Mouse (Mus musculus) liver, postnatal 0 days (tissue): ENCODE data around the gene Srarp.

Experiments used
- CTCF ChIP-seq: sonication (generic); IDR thresholded peaks from 2 replicates; pipeline ENCODE4 v1.5.1; 2016; ENCODE audit warnings: antibody characterized with exemption, low read depth
- EP300 ChIP-seq: IDR thresholded peaks from 2 replicates; pipeline ENCODE4 v1.6.1; 2016; ENCODE audit warnings: antibody characterized with exemption, low read depth, mild to moderate bottlenecking

DNA sequence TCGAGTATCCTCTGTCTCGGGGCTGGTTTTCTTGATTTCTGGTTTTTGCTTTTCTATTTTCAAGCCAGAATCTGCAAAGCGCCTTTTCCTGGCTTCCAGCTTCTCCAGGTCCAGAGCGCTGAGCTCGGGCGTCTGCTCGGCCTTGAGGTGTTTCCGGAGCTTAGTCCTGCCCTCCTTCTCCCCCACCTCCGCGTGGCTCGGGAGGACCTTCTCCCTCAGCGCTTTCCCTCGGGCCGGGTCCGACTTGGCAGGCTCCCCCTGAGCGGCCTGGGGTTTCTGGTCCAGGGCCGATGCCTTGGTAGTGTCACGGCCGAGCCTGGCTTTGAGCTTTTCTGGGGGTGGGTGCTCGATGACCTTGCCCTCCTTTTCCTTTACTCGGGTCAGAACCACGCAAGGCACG is 42.3 kb upstream of the Srarp start:
- TF ChIP-seq CTCF = no peak
- no peak for TF ChIP-seq EP300
